22 mouse cellular contexts compared by ENCODE assay signal in genomic region chr5:20964446-20964845, GRCm38 (mm10).
"Had no signal": no experiment of that assay in that cellular context is flagged by ENCODE, and none has a peak within 500 bp of the region (broad histone marks: within the 10 kb centered on the region; RNA-seq: fewer than 3 reads in every experiment).

No protein-coding gene starts in this region.

- H3K9ac ChIP-seq: heart, embryonic 13.5 days; heart, embryonic 15.5 days; hindbrain, embryonic 13.5 days; hindbrain, embryonic 15.5 days; kidney, embryonic 15.5 days; limb, embryonic 12.5 days; liver, embryonic 12.5 days; liver, embryonic 14.5 days had no signal

- H3K4me1 ChIP-seq: hindbrain, embryonic 13.5 days; hindbrain, embryonic 15.5 days; limb, embryonic 12.5 days had no signal

- DNase-seq: gastrocnemius, postnatal 14 days; gastrocnemius, postnatal 36 days; heart, adult 18-20 months; heart, postnatal 14 days; heart, postnatal 36 days; kidney, adult 11 months; kidney, adult 2 months; kidney, adult 9 months; kidney, postnatal 14 days; kidney, postnatal 36 days had no signal

- H3K27ac ChIP-seq: heart, embryonic 13.5 days; heart, embryonic 15.5 days; hindbrain, embryonic 13.5 days; hindbrain, embryonic 15.5 days; hindbrain, postnatal 0 days; kidney, embryonic 15.5 days; kidney, postnatal 0 days; left cerebral cortex, adult 2 months; limb, embryonic 10.5 days; limb, embryonic 12.5 days; liver, embryonic 12.5 days; liver, embryonic 14.5 days had no signal

- H3K27me3 ChIP-seq: heart, embryonic 13.5 days; heart, embryonic 15.5 days; hindbrain, embryonic 13.5 days; hindbrain, embryonic 15.5 days; kidney, embryonic 15.5 days; limb, embryonic 12.5 days; liver, embryonic 12.5 days had no signal

- H3K36me3 ChIP-seq: heart, embryonic 15.5 days; hindbrain, embryonic 13.5 days; hindbrain, embryonic 15.5 days; kidney, embryonic 15.5 days; limb, embryonic 10.5 days; limb, embryonic 12.5 days had no signal

- H3K9me3 ChIP-seq: heart, embryonic 13.5 days; heart, embryonic 15.5 days; hindbrain, embryonic 15.5 days; kidney, embryonic 15.5 days; limb, embryonic 10.5 days; limb, embryonic 12.5 days; liver, embryonic 12.5 days had no signal

- H3K4me3 ChIP-seq: heart, embryonic 13.5 days; heart, embryonic 15.5 days; hindbrain, embryonic 13.5 days; hindbrain, embryonic 15.5 days; kidney, embryonic 15.5 days; left cerebral cortex, adult 2 months; limb, embryonic 10.5 days; limb, embryonic 12.5 days; liver, embryonic 12.5 days had no signal
